Mouse (Mus musculus) ES-Bruce4 (cell line): ENCODE data around the gene Fbxl18. TPM values are rescaled to one million over a fixed set of nuclear protein-coding genes. Genes with fewer than 3 reads are reported as not detected.
A peak's percentile ranks its signal among the peaks of the same experiment; 100 is the strongest.

Experiments
- H3K27ac ChIP-seq: 2 replicates; pipeline ENCODE4 v1.5.1; 2012; ENCODE audit warnings: low read length, inconsistent platforms; ENCODE audit not compliant: insufficient read depth
- H3K27me3 ChIP-seq: 2 replicates; pipeline ENCODE4 v1.6.1; 2012; ENCODE audit warnings: mild to moderate bottlenecking, low read length, inconsistent platforms; ENCODE audit not compliant: control insufficient read depth, poor library complexity, insufficient read depth, severe bottlenecking
- H3K36me3 ChIP-seq: 2 replicates; pipeline ENCODE4 v1.6.1; 2012; ENCODE audit warnings: inconsistent platforms, mild to moderate bottlenecking, low read length, moderate library complexity; ENCODE audit not compliant: control insufficient read depth, poor library complexity, insufficient read depth, severe bottlenecking
- H3K4me1 ChIP-seq: one replicate; pipeline ENCODE4 v1.8.1; 2011; ENCODE audit warnings: low read length; ENCODE audit not compliant: control insufficient read depth, insufficient read depth
- H3K4me3 ChIP-seq: 2 replicates; pipeline ENCODE4 v1.5.1; 2011; ENCODE audit warnings: low read depth, mild to moderate bottlenecking, low read length
- H3K9ac ChIP-seq: 2 replicates; pipeline ENCODE4 v1.6.1; 2012; ENCODE audit warnings: low read depth, mild to moderate bottlenecking, inconsistent platforms; ENCODE audit not compliant: poor library complexity, severe bottlenecking
- H3K9me3 ChIP-seq: replicated peaks from 2 replicates; pipeline ENCODE4 v1.6.1; 2012; ENCODE audit warnings: mild to moderate bottlenecking, low read length, inconsistent platforms; ENCODE audit not compliant: control insufficient read depth, poor library complexity, insufficient read depth, severe bottlenecking
- CTCF ChIP-seq: IDR thresholded peaks from one replicate; pipeline ENCODE4 v1.8.1; 2011; ENCODE audit warnings: low read depth, low read length
- EP300 ChIP-seq: IDR thresholded peaks from 2 replicates; pipeline ENCODE4 v1.6.1; 2011; ENCODE audit warnings: low read depth, low read length; ENCODE audit not compliant: insufficient read depth
- POLR2A ChIP-seq: IDR thresholded peaks from one replicate; pipeline ENCODE4 v1.8.1; 2011; ENCODE audit warnings: low read length; ENCODE audit not compliant: insufficient read depth
- polyA plus RNA-seq: library from polyadenylated mRNA; stranded (reverse); fragments of >200 nt; gene quantifications from 2 replicates; pipeline ENCODE4 v1.2.4, GENCODE M21; 2011; ENCODE audit warnings: low read depth; ENCODE audit not compliant: missing spikeins, insufficient read depth, insufficient read length

Gene Fbxl18
- polyA plus RNA-seq, 1 experiment, result 19.3 TPM

DNA sequence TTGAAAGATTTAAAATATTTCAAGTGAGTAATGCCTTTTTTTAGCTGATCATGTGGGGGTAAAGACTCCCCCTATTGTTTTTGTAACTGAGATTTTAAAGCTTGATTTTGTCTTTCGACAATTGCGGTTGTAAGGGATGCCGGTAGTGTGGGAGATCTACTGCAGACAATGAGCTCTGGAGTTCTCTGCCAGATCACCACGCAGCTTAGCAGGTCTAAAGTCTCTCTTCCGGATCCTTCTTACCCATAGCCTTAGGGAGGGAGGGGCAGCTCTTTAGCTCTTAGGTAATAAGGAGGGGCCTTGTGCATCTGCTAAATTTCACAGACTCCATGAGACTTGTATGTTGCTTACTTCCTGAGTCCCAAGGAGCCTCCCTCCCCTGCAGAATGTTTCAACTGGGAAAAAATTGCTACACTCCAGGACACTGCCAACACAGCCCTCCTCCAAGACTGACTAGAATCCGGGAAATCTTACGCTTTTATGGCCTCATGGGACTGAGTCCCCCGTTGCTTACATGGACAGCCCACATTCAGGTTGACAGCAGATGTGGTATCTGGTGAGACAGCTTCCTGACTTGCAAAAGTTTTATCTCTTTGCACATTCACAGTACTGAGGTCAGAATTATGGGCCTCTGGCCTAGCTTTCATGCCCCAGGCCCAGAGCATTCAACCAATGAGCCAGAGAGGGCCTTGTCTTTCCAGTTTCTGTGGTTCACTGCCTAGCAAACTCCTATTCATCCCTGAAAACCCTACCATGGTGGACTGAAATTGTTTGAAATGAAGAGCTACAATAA is 61.4 kb downstream of the Fbxl18 start:
- no peaks in the 10 kb centered on the region for H3K36me3 ChIP-seq
- no peak overlapping the region for H3K4me3 ChIP-seq
- H3K27me3 ChIP-seq, result no peaks in the 10 kb centered on the region
- no peak overlapping the region for H3K27ac ChIP-seq
- peaks cover 3% of the 10 kb centered on the region; the same call in 1 of the 2 replicates for H3K9me3 ChIP-seq
- TF ChIP-seq CTCF (no peak), POLR2A (no peak), EP300 (no peak)
- no peaks in the 10 kb centered on the region for H3K4me1 ChIP-seq
- H3K9ac ChIP-seq, result no peak overlapping the region

DNA sequence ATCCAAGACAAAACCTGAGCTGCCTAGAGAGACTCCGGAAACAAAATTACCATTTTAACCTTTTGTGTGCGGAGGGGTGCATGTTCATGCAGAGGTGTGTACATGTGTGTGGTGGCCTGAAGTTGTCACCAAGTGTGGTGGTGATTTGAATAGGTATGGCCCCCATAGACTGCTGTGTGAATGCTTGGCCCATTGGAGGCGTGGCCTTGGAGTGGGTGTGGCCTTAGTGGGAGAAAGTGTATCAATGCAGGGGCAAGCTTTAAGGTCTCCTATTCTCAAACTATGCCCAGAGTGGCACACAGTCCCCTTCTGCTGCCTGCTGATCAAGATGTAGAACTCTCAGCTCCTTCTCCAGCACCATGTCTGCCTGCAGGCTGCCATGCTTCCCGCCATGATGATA is 69.1 kb downstream of the Fbxl18 start:
- H3K4me3 ChIP-seq, result no peak overlapping the region
- no peaks in the 10 kb centered on the region for H3K9me3 ChIP-seq
- TF ChIP-seq CTCF (no peak), POLR2A (no peak), EP300 (no peak)
- H3K27me3 ChIP-seq, result no peaks in the 10 kb centered on the region
- peaks cover 4% of the 10 kb centered on the region for H3K4me1 ChIP-seq
- H3K9ac ChIP-seq, result no peak overlapping the region
- H3K27ac ChIP-seq, result no peak overlapping the region
- H3K36me3 ChIP-seq, result no peaks in the 10 kb centered on the region

DNA sequence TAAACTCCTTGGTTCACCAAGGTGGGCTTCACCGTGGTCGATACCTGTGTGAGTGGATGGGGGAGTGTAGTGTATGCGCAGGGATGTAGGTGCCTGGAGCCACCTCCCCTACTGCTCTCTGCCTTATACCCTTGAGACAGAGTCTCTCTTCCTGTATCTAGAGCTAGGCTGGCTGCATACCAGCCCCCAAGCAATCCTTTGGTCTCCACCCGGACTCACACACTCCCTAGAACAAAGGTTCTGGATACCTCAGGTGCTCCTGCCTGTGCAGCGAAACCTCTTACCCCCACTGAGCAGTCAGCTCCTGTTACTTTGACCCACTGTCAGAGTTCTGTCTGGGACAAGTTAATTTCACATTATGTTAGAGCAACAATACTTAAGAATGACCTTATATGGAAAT is 69.6 kb downstream of the Fbxl18 start:
- no peak for TF ChIP-seq EP300
- no peak for TF ChIP-seq POLR2A
- TF ChIP-seq CTCF, result no peak
- peaks cover 4% of the 10 kb centered on the region for H3K4me1 ChIP-seq
- H3K9me3 ChIP-seq, result no peaks in the 10 kb centered on the region
- H3K36me3 ChIP-seq, result no peaks in the 10 kb centered on the region
- H3K27ac ChIP-seq, result peak overlapping the region; percentile 39; the same call in 1 of the 2 replicates
- H3K9ac ChIP-seq, result no peak overlapping the region
- no peaks in the 10 kb centered on the region for H3K27me3 ChIP-seq
- H3K4me3 ChIP-seq, result no peak overlapping the region

DNA sequence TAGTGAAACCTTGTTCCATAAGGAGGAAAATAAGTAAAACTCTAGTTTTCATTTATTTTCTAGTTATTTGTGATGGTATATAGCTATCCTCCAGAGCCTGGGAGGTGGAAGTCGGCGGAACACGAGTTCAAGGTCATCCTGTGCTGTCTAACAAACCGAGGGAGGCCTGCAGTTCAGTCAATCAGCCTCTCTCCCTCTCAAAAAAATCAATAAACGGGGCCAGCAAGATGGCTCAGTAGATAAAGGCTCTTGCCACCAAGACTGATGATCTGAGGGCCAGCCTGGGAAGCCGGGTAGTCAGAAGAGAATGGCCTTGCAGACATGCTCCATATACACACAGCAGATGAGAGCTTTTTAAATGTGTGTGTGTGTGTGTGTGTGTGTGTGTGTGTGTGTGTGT is 71.1 kb downstream of the Fbxl18 start:
- Histone ChIP-seq H3K27ac (0 out of 2 replicates have a peak overlapping the region, but pooled peaks have one; percentile 12), H3K9me3 (no peaks in the 10 kb centered on the region), H3K4me1 (peaks cover 4% of the 10 kb centered on the region), H3K36me3 (no peaks in the 10 kb centered on the region), H3K27me3 (no peaks in the 10 kb centered on the region), H3K9ac (peak overlapping the region; percentile 73), H3K4me3 (no peak overlapping the region)
- TF ChIP-seq EP300 (no peak), POLR2A (no peak), CTCF (no peak)

DNA sequence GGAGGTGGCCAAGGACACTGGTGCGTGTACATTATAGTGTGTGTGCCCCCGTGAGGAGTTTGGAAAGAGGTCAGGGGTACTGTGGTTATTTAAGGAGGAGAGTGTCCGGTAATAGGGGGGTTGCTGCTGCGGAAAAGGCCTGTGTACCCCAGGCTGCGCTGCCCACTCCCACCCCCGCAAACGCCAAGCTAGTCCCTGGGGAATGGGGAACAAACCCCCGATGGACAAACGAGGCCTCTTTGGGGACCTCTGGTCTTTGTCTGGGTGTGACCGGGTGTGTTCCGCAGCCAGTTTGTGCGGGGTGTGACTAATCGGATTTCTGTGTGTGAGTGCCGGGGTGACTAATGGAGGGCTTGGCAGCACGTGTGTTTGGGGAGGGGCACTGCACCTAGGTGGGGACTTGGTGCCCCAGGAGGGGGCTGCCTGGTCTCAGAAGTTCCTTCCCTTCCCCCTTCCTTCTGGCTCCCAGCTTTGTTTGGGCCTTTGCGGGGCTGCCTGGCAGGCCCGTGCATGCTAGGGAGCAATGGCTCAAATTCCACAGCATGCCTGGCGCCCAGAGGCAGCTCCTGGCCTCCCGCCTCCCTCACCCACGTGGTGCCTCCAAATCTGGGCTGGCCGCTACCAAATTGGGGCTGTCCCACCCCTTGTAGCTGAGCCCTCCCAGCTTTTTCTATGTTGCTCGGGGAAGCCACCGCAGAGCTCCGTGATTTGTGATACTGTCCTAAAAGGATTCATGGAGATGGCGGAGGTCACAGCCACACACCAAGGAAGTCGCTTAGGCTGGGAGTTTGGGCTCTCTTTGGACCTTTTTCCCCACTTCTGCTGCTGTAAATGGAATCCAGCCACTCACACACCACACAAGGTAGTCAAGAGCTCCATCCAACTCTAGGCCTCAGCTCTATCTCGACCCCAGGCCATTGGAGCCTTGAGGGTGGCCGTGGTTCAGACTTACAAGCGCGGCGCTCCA is 71.8 kb downstream of the Fbxl18 start:
- TF ChIP-seq POLR2A (no peak), CTCF (no peak), EP300 (peak; percentile 19; the same call in 1 of the 2 replicates)
- Histone ChIP-seq H3K36me3 (no peaks in the 10 kb centered on the region), H3K27me3 (no peaks in the 10 kb centered on the region), H3K27ac (0 out of 2 replicates have a peak overlapping the region, but pooled peaks have one; percentile 12), H3K4me1 (peaks cover 4% of the 10 kb centered on the region), H3K4me3 (peak overlapping the region; percentile 69), H3K9me3 (no peaks in the 10 kb centered on the region), H3K9ac (peak overlapping the region; percentile 73)
